Mouse (Mus musculus) kidney, postnatal 36 days (tissue): ENCODE data around the gene Cdh13.

Experiments used
- DNase-seq, 2 experiments: peaks; one replicate each; pipeline ENCODE4 v3.0.0; 2021 to 2022; ENCODE audit warnings: mixed read lengths in 2 of 2

The Cdh13 gene

DNA sequence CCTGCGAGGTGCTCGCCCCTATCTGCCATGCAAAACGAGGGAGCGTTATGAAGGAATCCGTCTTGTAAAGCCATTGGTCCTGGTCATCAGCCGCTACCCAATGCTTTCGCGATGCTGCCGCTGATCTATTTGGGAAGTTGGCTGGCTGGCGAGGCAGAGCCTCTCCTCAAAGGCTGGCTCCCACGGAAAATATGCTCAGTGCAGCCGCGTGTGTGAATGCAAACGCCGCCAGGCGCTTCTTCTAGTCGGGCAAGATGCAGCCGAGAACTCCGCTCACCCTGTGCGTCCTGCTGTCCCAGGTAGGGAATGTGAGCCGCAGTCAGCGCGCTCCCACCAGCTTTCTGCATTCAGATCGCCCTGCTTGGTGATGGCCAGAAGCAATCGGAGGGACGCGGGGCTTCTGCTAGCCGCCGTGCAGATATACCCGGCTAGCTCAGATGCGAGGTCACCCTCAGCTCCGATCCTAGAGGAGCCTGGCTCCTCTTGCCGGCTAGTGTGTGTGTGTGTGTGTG, at the start of gene Cdh13:
Gene Cdh13 (plus strand): TSS at position 134 of the 512 bp plus-strand sequence.
- peak; percentile 1 to 9 for DNase-seq

DNA sequence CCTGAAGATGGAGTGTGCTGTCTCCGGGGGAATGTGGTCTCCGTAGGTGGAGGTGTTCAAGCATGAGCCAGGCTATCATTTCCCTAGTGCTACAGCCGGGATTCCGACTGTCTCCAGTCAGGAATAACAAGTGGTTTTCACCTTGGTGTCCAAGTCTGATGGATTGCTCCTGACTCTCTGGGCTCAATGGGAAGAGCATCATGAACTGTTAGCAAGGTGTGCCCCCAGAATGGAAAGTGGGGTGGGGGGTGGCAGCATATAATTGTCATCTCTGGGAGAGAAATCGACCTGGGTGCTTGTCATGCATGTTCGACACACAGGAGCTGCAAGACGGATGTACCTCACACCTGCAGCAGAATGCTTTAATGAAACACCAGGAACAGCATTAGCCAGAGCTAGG, 47.9 kb upstream of the Cdh13 start:
- no peak for DNase-seq

GRCm38 (mm10) chr8:118237150-118237620, 46.3 kb upstream of the Cdh13 start:
- no peak for DNase-seq

DNA sequence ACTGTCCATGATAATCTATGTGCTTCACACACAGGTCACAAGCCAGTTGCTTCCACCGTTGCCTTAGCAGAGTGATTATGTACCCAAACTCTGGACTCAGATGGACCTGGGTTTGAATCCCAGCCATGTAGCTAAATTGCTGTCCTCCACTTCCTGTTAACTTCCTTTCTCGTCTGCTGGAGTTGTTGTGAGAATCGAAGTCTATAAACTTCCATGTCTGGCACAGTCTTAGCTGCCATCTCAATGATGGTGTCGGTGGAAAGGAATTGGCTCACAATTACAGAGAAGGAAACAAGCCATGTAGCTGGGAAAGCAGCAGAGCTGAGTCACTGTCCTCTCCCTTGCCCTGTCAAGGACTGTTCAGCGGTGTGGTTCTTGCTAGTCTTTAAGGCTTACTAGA, 45.4 kb upstream of the Cdh13 start:
- DNase-seq = no peak

GRCm38 (mm10) chr8:118239186-118239585, 44.3 kb upstream of the Cdh13 start:
- DNase-seq = no peak

GRCm38 (mm10) chr8:118249319-118249718, 34.2 kb upstream of the Cdh13 start:
- no peak for DNase-seq

- DNase-seq = no peak
Observed at GRCm38 (mm10) chr8:118249923-118250322, 33.6 kb upstream of the Cdh13 start.

- no peak for DNase-seq
Observed at GRCm38 (mm10) chr8:118263117-118263516, 20.4 kb upstream of the Cdh13 start.

DNA sequence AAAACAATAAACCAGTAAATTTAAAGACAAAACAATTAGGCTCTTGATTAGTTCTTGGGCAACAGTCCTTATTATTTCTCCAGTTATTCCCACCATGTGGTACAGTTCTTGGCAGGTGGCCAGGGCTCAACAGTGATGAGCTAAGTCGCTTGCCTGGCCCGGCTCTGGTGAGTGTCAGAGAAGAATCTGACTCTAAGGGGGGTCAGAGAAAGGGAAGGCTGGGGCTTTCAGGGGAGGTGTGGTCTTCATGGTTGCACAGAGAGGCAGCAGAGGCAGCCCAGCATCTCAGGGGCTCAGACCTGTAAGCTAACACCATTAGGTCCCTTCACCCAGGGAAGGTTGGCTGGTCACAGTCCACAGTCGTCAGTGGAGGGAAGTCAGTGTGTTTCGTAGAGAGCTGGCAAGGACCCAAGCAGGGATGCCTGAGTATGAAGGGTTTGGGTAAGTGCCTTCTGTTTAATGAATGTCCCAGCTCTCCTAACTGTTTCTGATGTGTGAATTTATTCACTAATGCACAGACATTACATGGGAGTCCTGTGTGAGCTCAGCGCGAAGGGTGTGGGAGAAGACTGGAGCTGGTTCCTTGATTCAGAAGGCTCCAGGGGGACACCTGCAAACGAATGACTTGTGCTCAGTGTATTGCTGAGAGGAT, 12.7 kb upstream of the Cdh13 start:
- DNase-seq = peak; percentile 16 to 53

DNA sequence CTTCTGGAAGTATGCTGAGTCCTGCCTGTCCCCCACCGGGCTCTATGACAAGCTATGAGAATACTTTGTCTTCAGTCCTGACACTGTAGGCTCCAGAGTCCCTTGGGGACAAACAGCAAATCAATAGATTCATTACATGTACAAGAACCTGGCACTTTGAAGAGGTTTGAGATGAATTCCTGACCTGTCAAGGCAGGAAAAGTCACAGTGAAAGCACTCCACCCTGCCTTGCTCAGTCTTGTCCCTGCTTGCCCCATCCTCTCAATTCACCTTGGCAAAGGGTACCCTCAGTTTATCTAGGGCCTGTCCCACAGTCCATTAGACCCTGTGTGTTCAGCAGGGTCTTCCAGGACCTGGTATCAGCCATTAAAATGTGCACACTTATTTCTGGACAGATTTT, 11.0 kb upstream of the Cdh13 start:
- DNase-seq = no peak

DNA sequence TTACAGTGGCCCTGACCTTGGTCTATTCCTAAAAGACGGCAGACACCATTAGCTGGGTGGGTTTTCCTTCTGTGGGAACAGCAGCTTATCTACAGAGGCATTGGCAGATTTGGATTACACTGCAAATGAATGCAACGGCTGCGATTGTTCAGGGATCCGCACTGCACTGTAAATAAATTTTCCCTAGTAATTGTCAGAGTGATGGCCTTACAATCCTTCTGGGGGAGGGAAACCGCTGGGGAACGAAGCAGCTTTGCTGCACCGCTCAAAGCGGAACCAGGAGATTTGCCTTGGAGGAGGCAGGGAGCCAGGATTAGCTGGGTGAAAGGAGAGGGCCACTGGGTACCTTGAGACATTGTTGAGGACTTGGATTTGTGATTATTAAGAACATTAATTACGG, 9.3 kb upstream of the Cdh13 start:
- no peak for DNase-seq

GRCm38 (mm10) chr8:118274688-118275087, 8.8 kb upstream of the Cdh13 start:
- DNase-seq = peak; percentile 61 to 87

- peak in 1 of 2 experiments; percentile 10 for DNase-seq
Observed at GRCm38 (mm10) chr8:118284112-118285029, 838 bp downstream of the Cdh13 start.

DNA sequence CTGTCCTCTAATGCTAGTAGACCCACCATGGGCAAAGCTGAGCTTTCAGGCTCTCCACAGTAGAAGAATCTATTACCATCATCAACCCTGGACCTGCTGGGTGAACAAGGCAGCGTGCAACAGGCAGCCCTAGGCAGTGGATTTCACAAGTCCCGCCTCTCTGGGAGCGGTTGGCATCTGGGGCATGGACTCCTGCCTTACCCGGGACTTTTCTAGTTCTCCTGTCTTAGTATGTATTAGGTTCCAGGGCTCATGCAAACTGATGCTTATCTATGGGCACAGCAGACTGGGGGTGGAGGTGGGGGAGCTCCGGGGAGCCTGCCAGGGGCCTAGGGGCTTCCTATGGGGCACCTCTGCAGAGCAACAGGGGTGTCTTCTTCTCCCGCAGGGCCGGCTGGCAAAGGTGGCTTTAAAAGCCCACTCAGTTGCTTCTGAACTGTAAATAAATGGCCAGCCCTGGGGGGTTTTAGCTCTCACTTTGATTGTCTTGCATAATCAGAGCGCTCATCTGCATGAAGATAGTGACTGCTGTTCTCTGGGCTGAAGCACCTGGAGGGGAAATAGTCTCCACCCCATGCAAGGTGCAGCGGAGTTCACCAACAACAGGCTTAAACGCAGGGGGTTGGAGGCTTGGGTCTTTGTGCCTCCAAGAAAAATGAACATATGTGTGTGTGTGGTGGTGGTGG, 2.2 kb downstream of the Cdh13 start:
- DNase-seq = no peak

DNA sequence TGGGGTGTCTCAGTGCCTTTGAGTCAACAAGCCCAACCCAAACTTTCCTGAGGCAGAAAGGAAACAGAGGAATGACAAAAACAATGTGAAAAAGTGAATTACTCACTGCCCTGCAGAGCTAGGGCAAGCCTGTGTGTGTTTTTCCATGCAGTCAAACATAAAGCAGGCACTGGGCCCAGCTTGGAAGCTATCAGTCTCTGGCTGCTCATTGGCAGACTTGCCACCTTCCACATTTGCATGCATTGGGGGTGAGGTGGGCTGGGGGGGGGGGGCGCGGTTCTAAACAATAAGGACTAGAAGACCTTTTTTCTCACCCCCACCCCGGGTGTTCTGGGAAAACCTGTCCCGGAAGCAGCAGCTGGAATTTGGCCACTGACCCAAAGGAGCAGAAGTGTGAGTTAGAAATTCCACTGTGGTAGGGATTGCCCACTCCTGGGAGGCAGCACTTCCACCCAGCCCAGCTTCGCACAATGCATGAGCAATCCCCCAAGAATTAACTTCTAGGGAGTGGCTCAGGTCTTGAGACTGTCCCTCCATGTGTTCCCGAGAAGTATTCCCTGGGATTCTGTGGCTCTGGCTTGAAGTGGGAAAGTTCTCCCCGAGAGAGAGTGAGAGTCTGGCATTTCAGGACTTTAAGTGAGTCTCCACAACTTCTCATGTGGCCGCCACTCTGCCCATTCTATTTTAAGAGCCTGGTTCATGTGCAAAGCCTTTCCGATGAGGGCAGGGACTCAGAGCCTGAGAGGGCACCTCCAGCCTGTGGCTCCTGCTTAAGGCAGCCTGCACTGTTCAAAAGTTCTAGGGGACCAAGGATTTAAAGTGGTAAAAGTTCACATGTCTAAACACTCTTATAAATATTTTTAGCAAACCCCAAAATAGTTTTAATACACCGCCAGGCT, 3.0 kb downstream of the Cdh13 start:
- peak in 1 of 2 experiments; percentile 2 for DNase-seq

DNA sequence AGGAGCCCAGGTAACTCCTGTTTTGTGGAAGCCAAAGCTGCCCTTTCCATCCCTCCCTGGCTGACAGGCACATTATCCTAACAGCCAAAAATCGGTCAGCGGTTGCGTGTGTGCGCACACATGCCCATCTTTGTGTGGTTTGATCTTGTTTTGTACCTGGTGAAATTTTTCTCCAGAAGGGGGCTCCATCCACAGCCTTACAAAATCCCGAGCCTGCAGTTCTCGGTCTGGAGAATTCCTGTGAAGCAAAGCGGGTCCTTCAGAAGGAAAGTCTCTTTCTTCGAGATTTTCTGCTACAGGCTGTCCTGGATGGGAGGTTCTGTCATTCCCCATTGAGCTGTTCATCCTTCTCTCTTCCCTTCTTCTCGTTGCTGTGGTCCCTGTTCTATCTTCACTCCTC, 4.0 kb downstream of the Cdh13 start:
- peak; percentile 5 to 48 for DNase-seq

DNA sequence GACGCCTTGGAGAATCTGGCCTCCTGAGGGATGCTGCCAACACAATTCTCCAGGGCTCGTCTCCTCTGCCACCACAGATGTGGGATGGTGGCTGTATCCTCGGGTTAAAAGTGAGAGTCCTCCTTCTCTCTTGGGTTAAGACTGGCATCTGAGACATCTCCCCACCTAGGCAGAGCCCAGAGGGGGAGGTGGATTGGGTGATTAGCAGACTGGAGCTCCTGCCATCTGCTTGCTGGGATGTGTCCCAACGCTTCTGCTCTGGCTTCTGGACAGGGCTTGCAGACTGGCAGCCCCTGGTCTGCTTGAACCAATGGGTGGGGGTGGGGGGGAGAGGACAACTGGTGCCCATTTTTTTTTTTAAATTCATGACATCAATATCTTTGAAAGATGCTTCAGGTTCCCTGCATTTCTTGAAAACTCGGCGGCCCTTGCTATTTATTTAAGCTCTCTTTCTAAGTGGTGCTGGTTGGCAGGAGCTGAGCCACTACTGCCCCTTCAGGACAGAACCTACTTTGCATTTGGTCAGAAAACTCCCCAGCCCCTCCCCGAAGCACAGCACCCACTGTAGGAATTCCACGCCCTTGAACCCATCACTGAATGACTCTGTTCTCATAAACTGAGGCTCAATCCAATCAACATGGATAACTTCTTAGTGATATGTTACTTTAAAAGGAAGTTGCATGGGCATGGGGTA, 4.9 kb downstream of the Cdh13 start:
- DNase-seq = no peak

DNA sequence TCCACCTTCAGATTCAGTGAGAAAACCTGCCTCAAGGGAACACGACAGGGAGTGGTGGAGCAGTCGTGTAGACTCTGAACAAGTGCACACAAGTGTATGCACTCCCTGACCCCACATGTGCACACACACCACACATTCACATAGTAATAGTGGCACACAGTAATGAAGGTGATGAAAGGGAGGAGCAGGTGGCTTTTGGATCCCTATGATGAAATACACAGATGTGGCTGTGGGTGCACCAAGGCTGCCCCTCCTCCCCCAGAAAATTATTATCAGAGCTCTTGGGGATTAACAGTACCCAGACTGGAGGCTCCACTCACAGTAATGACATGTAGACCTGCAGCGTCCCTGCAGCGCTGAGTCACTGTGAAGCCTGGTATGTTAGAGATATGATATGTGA, 5.6 kb downstream of the Cdh13 start:
- DNase-seq = no peak

- no peak for DNase-seq
Observed at GRCm38 (mm10) chr8:118289525-118289924, 6.0 kb downstream of the Cdh13 start.

- DNase-seq = no peak
Observed at GRCm38 (mm10) chr8:118290266-118290665, 6.7 kb downstream of the Cdh13 start.

- DNase-seq = no peak
Observed at GRCm38 (mm10) chr8:118296477-118296876, 12.9 kb downstream of the Cdh13 start.
